Mouse (Mus musculus): ENCODE results near the gene Dusp13. TPM values are rescaled to one million over a fixed set of nuclear protein-coding genes. Genes with fewer than 3 reads are reported as not detected.

Dusp13 gene
- total RNA-seq (2023), result not detected

GRCm38 (mm10) chr14:21750881-21751542 lies at the start of gene Dusp13:
Gene Dusp13, minus strand, starts transcription at chr14:21751181.

GRCm38 (mm10) chr14:21750008-21750880 lies 737 bp downstream of the Dusp13 start, which contains the start of gene Samd8:
Gene Samd8, plus strand, starts transcription at chr14:21750531.

GRCm38 (mm10) chr14:21714486-21714885 lies 36.5 kb downstream of the Dusp13 start, which contains the start of gene Dupd1:
Gene Dupd1, minus strand, starts transcription at chr14:21714576.

Other genes with a start within 250 kb of the Dusp13 start
- not detected for gene Dupd1, start 36.6 kb downstream of the Dusp13 start, total RNA-seq (2023)
- gene Samd8, start 650 bp downstream of the Dusp13 start, total RNA-seq (2023), result 10 to 100 TPM; 44.6 to 44.9 TPM
- gene Vdac2, start 74.1 kb upstream of the Dusp13 start, total RNA-seq (2023), result 100 to 1,000 TPM; 165 to 196 TPM
- gene Comtd1, start 97.8 kb upstream of the Dusp13 start, total RNA-seq (2023), result 10 to 100 TPM; 32.5 to 37.4 TPM
- gene Zfp503, start 238.4 kb upstream of the Dusp13 start, total RNA-seq (2023), result 1 to 10 TPM; 2.0 to 3.2 TPM

Measured in neutrophil, adult 59 days (primary cell).